ENCODE assay signal across 7 mouse cellular contexts in the genomic region with DNA sequence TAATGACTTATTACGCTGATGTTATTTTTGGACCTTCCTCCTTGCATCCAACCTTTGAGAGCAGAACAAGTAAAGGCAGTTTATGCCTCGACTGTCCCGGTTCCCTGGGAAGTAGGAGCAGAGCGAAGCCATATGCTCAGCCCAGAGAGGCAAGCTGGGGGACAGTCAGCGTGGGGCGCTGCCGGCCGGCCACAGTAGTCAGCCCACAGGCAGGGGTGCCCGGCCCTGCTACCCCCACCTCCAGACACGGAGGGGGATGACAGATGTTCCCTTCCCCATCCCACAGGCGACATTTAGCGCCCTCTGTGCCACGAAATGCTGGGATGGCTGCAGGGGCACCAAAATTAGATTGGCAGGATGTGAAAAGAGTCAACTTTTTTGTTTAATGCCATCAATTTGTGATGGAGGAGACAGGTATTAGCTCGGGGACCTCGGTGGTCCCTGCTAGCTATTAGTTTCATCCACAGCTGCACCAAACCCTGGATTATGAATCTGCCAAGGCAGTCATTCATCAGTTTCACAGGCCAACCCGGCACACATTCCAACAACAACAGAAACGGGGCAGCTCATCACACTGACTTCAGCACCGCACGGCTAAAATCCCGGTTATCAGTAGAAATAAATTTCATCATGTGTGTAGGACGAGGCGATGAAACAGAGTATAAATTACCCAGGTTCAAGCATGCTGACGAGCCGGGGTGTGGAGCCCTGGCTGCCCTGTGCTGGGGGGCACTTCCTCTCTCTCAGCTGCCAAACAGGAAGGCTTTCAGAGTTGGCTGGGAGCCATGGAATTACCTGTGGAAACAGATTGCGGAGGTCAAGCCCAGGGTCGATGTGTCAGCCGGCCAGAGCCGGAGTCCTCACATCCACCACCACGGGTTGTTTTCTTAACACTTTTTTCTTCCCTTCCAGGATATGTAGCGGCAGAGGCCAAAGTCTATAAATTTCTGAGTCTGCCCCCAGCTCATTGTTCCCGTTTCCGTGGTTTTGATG.
A peak's percentile ranks its signal among the peaks of the same experiment; 100 is the strongest.
DNase-seq lines count a peak whose midpoint lies in the region; ATAC-seq and TF ChIP-seq lines count a peak whose summit lies in the region.

No protein-coding gene starts in this region.

- no peak for TF ChIP-seq POLR2A in kidney, adult 2 months (IDR thresholded peaks at IDR 0.05; ENCODE audit: low read depth, low read length)

- no peak overlapping the region for H3K4me3 ChIP-seq in kidney, adult 2 months (ENCODE audit: insufficient read depth, low read depth, low read length)
- H3K4me3 ChIP-seq in lung, postnatal 0 days (ENCODE audit: low read depth, low read length), result no peak overlapping the region

- peak overlapping the region; percentile 19; the same call in 1 of the 2 replicates for H3K4me2 ChIP-seq in lung, postnatal 0 days (replicated peaks; ENCODE audit: low read depth, low read length)

- 29% methylated on average over 32 of the region's 32 CpGs for WGBS in kidney, adult 2 months
- 28% methylated on average over 32 of the region's 32 CpGs for WGBS in lung, postnatal 0 days

- no peaks in the 10 kb centered on the region for H3K4me1 ChIP-seq in kidney, adult 2 months (ENCODE audit: control insufficient read depth, insufficient read depth, low read length)
- H3K4me1 ChIP-seq in lung, postnatal 0 days (ENCODE audit: insufficient read depth, low read depth, low read length), result peaks cover 4% of the 10 kb centered on the region; the same call in 1 of the 2 replicates

- peak; percentile 35; the same call in 1 of the 2 replicates for ATAC-seq in lung, postnatal 0 days
- ATAC-seq in cerebellum, adult (ENCODE audit: insufficient number of reproducible peaks, low FRiP score, low TSS enrichment), result no peak

- no peak overlapping the region for H3K9ac ChIP-seq in lung, postnatal 0 days (replicated peaks; ENCODE audit: low read depth)

- peak; percentile 78 for DNase-seq in embryo, embryonic 10.5 days (ENCODE audit: low spot score)
- DNase-seq in heart, adult 8-10 months (ENCODE audit: low spot score), result peak; percentile 43
- peak; percentile 79 for DNase-seq in kidney, adult 2 months
- DNase-seq in lung, postnatal 0 days (ENCODE audit: low spot score), result peak; percentile 13
- no peak for DNase-seq in spleen, postnatal 14 days (ENCODE audit: low spot score in 2 of 2)
- DNase-seq in Muller cell, postnatal 12 days (ENCODE audit: inconsistent ontology term), result no peak

- TF ChIP-seq EP300 in lung, postnatal 0 days (IDR thresholded peaks at IDR 0.05), result no peak

- H3K9me3 ChIP-seq in lung, postnatal 0 days (ENCODE audit: low read length), result no peaks in the 10 kb centered on the region

- no peaks in the 10 kb centered on the region for H3K27me3 ChIP-seq in kidney, adult 2 months (replicated peaks; ENCODE audit: control insufficient read depth, insufficient read depth, low read length)
- 0 out of 2 replicates have a peak, but pooled peaks cover 5% of the 10 kb centered on the region for H3K27me3 ChIP-seq in lung, postnatal 0 days (replicated peaks; ENCODE audit: insufficient read depth, low read length)

- no peak for TF ChIP-seq CTCF in kidney, adult 2 months (conservative IDR thresholded peaks at IDR 0.05; ENCODE audit: insufficient read depth, insufficient read length, low read depth, low read length)
- TF ChIP-seq CTCF in lung, postnatal 0 days (IDR thresholded peaks at IDR 0.05), result no peak

- no peak overlapping the region for H3K27ac ChIP-seq in kidney, adult 2 months (ENCODE audit: insufficient read depth, low read depth, low read length)
- H3K27ac ChIP-seq in lung, postnatal 0 days (ENCODE audit: low read length), result no peak overlapping the region

- H3K36me3 ChIP-seq in kidney, adult 2 months (ENCODE audit: control insufficient read depth, insufficient read depth, low read length), result no peaks in the 10 kb centered on the region
- H3K36me3 ChIP-seq in lung, postnatal 0 days (ENCODE audit: insufficient read depth, low read length), result no peaks in the 10 kb centered on the region

Comparison
In these comparisons a context has a peak if more than half of its experiments do, and no peak if none do; other contexts are left out.
1. DNase-seq: peak in embryo, embryonic 10.5 days (single experiment), heart, adult 8-10 months (single experiment), kidney, adult 2 months (single experiment) and lung, postnatal 0 days (single experiment); none in spleen, postnatal 14 days (0 of 2) and Muller cell, postnatal 12 days (single experiment).